Mouse (Mus musculus) kidney, postnatal 0 days (tissue): ENCODE results near the gene Tmem87b. TPM values are rescaled to one million over a fixed set of nuclear protein-coding genes. Genes with fewer than 3 reads are reported as not detected.
A peak's percentile ranks its signal among the peaks of the same experiment; 100 is the strongest.

Experiments
- ATAC-seq: fragments of 200-750 bp; cut with Nextera tagmentation; replicated peaks from 2 replicates; pipeline ENCODE4 v1.8.0; 2017; ENCODE audit warnings: low read depth, moderate number of reproducible peaks, moderate TSS enrichment, moderate library complexity; ENCODE audit not compliant: low FRiP score
- DNase-seq: peaks from one replicate; pipeline ENCODE4 v3.0.0-alpha.2; 2016; ENCODE audit warnings: low spot score
- H3K27ac ChIP-seq: fragments of 300-500 bp; sonication (generic); 2 replicates; pipeline ENCODE4 v1.5.1; 2014; ENCODE audit warnings: mild to moderate bottlenecking
- H3K27me3 ChIP-seq: fragments of 300-500 bp; sonication (generic); 2 replicates; pipeline ENCODE4 v1.6.1; 2014; ENCODE audit warnings: low read length, mixed read lengths; ENCODE audit not compliant: insufficient read depth
- H3K36me3 ChIP-seq: fragments of 300-500 bp; sonication (generic); 2 replicates; pipeline ENCODE4 v1.6.1; 2014; ENCODE audit warnings: low read length, mixed read lengths; ENCODE audit not compliant: insufficient read depth
- H3K4me1 ChIP-seq: fragments of 300-500 bp; sonication (generic); replicated peaks from 2 replicates; pipeline ENCODE4 v1.6.1; 2014; ENCODE audit warnings: antibody characterized with exemption, low read length, mixed read lengths; ENCODE audit not compliant: insufficient read depth
- H3K4me2 ChIP-seq: fragments of 300-500 bp; sonication (generic); 2 replicates; pipeline ENCODE4 v1.6.1; 2014; ENCODE audit warnings: mild to moderate bottlenecking, low read length, moderate library complexity, mixed read lengths
- H3K4me3 ChIP-seq: fragments of 300-500 bp; sonication (generic); replicated peaks from 2 replicates; pipeline ENCODE4 v1.5.1; 2014; ENCODE audit warnings: low read depth, low read length
- H3K9ac ChIP-seq: fragments of 300-500 bp; sonication (generic); 2 replicates; pipeline ENCODE4 v1.6.1; 2014; ENCODE audit warnings: low read depth, low read length
- H3K9me3 ChIP-seq: fragments of 300-500 bp; sonication (generic); replicated peaks from 2 replicates; pipeline ENCODE4 v1.6.1; 2016; ENCODE audit warnings: low read length, inconsistent platforms, mixed read lengths
- CTCF ChIP-seq: IDR thresholded peaks from 2 replicates; pipeline ENCODE4 v1.5.1; 2016; ENCODE audit warnings: antibody characterized with exemption, low read depth, mild to moderate bottlenecking, moderate library complexity
- WGBS: fragments of 180-500 bp; shearing (Covaris S2); extraction: QIAGEN DNeasy Blood & Tissue Kit; methylation state at CpG from one replicate; pipeline ENCODE4 v1.1.7; 2014; 5-methylcytosine and 5-hydroxymethylcytosine counted together
- polyA plus RNA-seq: library from polyadenylated mRNA; unstranded; fragments of >200 nt; fragmentation: Nextera tagmentation; extraction: Ambion mirVana; gene quantifications from 2 replicates; pipeline ENCODE4 v1.2.1, GENCODE M21; 2015

Tmem87b gene
- polyA plus RNA-seq, 1 experiment from 2014 or later, result 33.1 TPM

DNA sequence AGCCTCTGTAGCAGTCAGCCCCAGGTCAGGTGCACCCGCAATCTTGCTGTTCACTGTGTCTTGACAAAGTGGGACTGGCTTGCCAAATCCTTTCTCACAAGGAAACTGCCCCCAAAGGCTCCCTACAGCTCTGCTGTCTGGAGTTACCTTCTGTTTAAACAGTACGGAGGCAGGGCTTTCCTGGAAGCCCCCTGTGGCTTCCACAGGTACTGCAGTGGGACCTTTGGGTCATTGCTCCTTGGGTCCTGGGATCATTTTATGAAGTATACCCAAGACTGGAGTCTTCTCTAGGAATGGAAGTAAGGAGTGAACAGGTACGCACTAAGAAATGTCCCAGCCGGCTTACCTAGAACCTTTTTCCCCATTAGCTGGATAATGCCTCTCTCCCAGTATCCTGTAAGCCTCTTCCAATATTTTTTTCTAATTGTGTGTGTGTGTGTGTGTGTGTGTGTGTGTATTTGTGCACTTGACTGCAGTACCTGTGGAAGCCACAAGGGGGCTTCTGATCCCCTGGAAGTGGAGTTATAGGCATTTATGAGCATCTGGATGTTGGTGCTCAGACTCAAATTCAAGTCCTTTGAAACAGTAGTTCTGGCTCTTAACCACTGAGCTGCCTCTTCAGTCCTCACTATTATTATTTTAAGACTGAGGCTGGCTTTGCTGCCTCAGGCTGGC is 72.9 kb downstream of the Tmem87b start:
- no peak for ATAC-seq

DNA sequence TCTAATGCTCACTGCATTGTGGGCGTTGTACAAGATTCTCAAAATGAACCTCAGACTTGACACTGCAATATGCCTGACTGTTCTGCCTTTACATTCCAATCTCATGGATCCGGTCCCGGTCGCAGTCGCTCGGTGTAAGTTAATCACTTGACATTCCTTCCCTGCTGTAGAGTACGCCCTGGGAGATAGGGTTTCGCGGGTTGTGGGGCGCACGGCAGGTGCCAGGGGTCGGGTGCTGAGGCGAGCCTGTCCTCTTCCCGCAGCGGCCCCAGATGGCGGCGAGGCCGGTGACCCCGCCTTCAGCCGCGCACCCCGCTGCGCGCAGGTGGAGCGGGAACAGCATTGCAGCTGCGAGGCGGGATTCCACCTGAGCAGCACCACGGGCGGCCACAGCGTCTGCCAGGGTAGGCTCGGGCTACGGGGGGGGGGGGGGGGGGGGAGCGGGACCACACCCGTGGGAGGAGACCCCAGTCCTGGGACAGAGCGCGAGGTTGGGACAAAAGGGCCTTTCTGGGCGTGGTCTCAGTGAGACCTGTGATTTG is 74.3 kb downstream of the Tmem87b start:
- Histone ChIP-seq H3K27me3 (no peaks in the 10 kb centered on the region), H3K9ac (peak overlapping the region; percentile 47; the same call in 1 of the 2 replicates), H3K4me2 (peak overlapping the region; percentile 71), H3K4me3 (peak overlapping the region; percentile 29; the same call in 1 of the 2 replicates), H3K9me3 (no peaks in the 10 kb centered on the region), H3K4me1 (peaks cover 4% of the 10 kb centered on the region; the same call in 1 of the 2 replicates), H3K27ac (no peak overlapping the region), H3K36me3 (no peaks in the 10 kb centered on the region)
- 7% methylated on average over 34 of the region's 37 CpGs for WGBS
- ATAC-seq (peak; percentile 37), DNase-seq (peak; percentile 45)
- TF ChIP-seq CTCF, result no peak

More for the DNA sequence above, 72.9 kb downstream of the Tmem87b start:
- Histone ChIP-seq H3K9ac (no peak overlapping the region), H3K36me3 (no peaks in the 10 kb centered on the region), H3K4me1 (peaks cover 4% of the 10 kb centered on the region; the same call in 1 of the 2 replicates), H3K9me3 (no peaks in the 10 kb centered on the region), H3K27ac (no peak overlapping the region), H3K4me2 (no peak overlapping the region), H3K27me3 (no peaks in the 10 kb centered on the region), H3K4me3 (no peak overlapping the region)
- peak; percentile 45 for TF ChIP-seq CTCF
- DNase-seq, result no peak
- 91% methylated on average over 4 of the region's 4 CpGs for WGBS

DNA sequence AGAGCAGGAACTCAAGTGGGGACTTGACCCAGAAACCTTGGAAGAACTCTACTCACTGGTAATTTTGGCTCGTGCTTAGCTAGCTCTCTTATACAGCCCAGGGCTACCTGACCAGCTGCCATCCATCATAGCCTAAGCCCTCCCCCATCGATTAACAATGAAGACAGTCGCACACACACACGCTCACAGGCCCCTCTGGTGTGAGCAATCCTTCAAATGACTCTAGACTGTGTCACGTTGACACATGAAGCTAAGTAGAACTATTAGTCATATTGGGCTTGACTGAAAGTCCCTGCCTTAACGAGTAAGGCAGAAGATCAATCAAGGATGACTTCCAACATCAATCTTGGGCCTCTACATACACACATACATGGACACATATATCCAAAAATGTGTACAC is 84.9 kb downstream of the Tmem87b start:
- no peak overlapping the region for H3K4me3 ChIP-seq
- ATAC-seq (no peak), DNase-seq (no peak)
- TF ChIP-seq CTCF, result no peak
- no peak overlapping the region for H3K9ac ChIP-seq
- no peak overlapping the region for H3K4me2 ChIP-seq
- H3K4me1 ChIP-seq, result no peaks in the 10 kb centered on the region
- no peaks in the 10 kb centered on the region for H3K36me3 ChIP-seq
- no peak overlapping the region for H3K27ac ChIP-seq
- H3K9me3 ChIP-seq, result no peaks in the 10 kb centered on the region
- WGBS, result 70% methylated on average over 6 of the region's 6 CpGs
- no peaks in the 10 kb centered on the region for H3K27me3 ChIP-seq

DNA sequence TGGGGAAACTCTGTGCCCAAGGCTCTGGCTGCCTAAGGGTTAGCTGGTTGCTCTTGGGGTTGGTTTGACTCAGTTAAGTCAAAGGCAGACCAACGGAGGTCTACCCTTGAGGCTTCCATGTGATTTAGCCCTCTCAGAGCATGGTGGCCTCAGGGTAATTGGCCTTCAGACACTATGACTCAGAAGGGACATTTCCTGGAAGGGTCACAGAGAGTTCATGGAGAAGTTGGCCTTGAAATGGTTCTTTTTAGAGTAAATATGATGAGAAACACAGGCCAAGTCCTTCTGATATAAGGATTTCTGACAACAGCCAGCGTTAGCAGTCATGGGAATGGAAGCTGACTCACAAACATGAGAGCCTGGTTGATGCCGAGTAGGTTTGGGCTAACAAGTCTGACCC is 85.7 kb downstream of the Tmem87b start:
- Histone ChIP-seq H3K4me1 (no peaks in the 10 kb centered on the region), H3K36me3 (no peaks in the 10 kb centered on the region), H3K9me3 (no peaks in the 10 kb centered on the region), H3K27me3 (no peaks in the 10 kb centered on the region), H3K27ac (no peak overlapping the region), H3K9ac (no peak overlapping the region), H3K4me3 (no peak overlapping the region), H3K4me2 (no peak overlapping the region)
- no peak for DNase-seq
- TF ChIP-seq CTCF, result no peak
- WGBS, result 74% methylated on average over 3 of the region's 3 CpGs
- ATAC-seq, result no peak

Other genes starting within 250 kb of the Tmem87b start
- not detected in 2 replicates for gene Spdye4c, start 226.9 kb upstream of the Tmem87b start, polyA plus RNA-seq
- 27.4 and 31.1 TPM in 2 replicates for gene Anapc1, start 130.7 kb upstream of the Tmem87b start, polyA plus RNA-seq
- 8.9 and 9.8 TPM in 2 replicates for gene Mertk, start 119.2 kb upstream of the Tmem87b start, polyA plus RNA-seq
- 7.9 and 8.0 TPM in 2 replicates for gene Fbln7, start 44.9 kb downstream of the Tmem87b start, polyA plus RNA-seq
- 9.1 and 9.4 TPM in 2 replicates for gene Zc3h8, start 126.0 kb downstream of the Tmem87b start, polyA plus RNA-seq
- gene Zc3h6, start 149.3 kb downstream of the Tmem87b start, polyA plus RNA-seq, result 3.1 and 4.9 TPM in 2 replicates
- 19.8 and 26.5 TPM in 2 replicates for gene Gm10762, start 149.6 kb downstream of the Tmem87b start, polyA plus RNA-seq
- 0.05 and 0.11 TPM in 2 replicates for gene Vinac1, start 230.1 kb downstream of the Tmem87b start, polyA plus RNA-seq
- 9.7 and 10.0 TPM in 2 replicates for gene Ttl, start 247.8 kb downstream of the Tmem87b start, polyA plus RNA-seq